Mouse (Mus musculus) cerebellum, adult 9-11 months (tissue): ENCODE data around the gene Coro1c.

ENCODE experiments used
- DNase-seq: peaks from one replicate; pipeline ENCODE4 v3.0.0; 2022

Coro1c gene

GRCm38 (mm10) chr5:113854494-113854893 is 54.1 kb downstream of the Coro1c start:
- DNase-seq: peak; percentile 85

DNA sequence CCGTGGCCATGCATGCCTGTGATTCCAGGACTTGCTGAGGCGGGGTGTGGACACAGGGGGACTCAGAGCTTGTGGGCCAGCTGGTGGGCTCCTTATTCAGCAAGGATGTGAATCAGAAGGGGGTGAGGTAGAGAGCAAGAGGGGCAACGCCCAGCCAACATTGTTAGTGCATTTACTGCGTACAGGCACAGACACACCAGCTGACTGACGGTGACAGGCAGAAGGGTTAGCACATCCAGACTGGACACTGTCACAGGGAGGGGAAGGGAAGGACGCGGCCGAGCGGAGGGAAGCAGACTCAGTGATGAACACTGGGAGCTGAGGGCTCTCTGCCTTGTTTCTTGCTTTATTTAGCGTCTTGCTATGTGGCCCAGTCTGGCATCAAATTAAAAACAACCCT is 55.0 kb downstream of the Coro1c start:
- no peak for DNase-seq

DNA sequence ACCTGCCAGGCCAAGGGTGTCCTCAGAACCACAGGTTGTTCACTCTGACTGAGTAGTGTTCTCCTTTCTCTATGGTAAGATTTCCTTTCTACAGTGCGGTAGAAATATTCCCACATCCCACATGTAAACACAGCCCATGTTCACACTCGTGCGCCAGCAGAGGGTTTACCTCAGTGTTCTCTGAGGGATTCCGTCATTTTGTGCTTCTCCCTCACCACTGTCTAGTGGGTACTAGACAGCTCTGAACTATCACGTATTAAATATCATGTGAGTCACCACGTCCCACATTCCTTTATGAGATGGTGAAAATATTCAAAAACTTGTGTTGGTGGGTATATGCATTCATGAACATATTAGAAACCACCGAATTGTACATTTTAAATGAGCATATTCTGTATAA is 56.1 kb downstream of the Coro1c start:
- DNase-seq: no peak

GRCm38 (mm10) chr5:113850680-113851230 is 57.8 kb downstream of the Coro1c start:
- no peak for DNase-seq

GRCm38 (mm10) chr5:113847636-113848035 is 60.9 kb downstream of the Coro1c start:
- no peak for DNase-seq

- DNase-seq: no peak
These were observed 61.9 kb downstream of the Coro1c start for GRCm38 (mm10) chr5:113846656-113847055.

GRCm38 (mm10) chr5:113845627-113846026 is 62.9 kb downstream of the Coro1c start:
- no peak for DNase-seq

DNA sequence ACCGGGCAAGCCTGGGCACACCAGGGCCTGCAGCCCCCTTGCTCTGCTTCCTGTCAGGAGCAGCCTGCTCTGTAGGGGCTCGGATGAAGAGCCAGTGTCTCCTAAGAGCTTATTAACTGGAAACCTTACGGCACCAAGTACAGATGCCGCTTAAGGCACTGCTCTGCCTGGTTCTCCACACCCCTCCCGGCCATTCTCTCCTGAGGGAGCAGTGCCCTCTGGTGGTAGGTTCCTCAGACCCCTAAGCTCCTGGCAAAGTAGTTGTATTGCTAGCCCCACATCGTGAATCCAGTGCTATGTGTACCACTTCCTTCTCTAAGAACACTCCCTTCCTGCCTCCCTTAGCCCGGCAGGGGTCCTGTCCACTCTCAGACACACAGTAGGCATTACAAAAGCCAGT is 63.8 kb downstream of the Coro1c start:
- DNase-seq: no peak

DNA sequence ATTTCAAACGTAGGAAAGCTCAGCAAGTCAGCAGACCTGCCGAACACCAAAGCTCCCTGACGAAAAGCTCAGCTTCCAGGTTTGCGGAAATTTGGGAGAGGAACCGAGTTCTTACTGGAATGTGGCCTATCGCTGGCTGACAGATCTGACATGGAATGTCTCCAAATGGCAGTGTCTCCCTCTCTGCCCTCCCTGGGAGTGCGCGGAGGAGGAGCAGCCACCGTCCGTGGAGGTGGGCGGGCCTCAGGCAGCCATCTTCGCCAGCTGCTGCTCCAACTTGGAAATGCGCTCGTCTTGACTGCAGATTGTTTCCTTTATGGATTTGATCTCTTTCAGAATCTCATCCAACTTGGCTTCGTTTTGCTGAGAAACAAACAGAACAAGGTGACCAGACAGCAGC is 64.5 kb downstream of the Coro1c start:
- DNase-seq: no peak

- no peak for DNase-seq
These were observed 65.7 kb downstream of the Coro1c start for GRCm38 (mm10) chr5:113842906-113843305.

GRCm38 (mm10) chr5:113842244-113842643 is 66.3 kb downstream of the Coro1c start:
- DNase-seq: no peak

DNA sequence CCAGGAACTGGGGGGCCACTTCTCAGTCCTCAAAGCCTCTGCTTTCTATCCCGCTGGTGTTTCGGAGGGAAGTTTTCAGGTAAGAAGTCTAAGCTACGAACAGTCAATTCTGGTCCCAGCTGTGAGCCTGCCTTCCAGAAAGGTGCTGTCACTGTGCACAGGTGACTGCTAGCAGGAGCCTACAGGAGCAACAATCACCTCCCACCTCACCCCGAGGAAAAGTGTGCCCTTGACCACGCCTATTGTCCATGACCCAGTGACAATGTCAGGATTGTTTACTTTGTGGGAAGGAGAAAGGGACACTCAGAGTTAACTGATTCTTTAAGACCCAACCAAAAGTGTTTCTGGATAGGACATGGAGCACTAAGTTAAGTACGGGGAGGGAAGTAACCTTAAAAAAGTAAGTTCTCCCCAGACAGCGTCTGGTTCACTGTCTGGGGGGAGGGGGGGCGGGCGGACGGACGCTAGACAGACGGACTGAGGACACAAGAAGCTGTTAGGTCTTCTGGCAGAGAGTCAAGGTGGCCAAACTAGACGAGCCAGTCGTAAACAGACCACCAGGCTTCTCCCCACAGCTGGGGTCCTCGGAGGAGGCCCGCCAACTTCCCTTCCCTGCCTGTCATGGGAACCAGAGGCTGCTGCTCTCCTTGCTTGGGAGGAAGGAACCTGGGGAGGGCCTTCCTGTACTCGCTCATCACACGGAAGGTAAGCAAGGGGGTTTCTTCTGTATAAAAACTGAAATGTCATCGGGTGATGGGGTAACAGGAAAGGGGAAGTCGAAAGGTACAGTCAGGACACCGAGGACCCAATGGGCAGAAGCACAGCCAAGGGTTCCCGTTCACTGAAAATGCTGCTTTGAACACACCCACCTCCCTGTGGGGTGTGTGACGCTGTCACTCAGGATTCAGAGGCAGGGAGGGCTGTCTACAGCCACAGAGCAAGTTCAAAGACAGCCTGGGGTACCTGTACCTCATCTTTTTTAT is 67.0 kb downstream of the Coro1c start:
- no peak for DNase-seq

GRCm38 (mm10) chr5:113840443-113840842 is 68.1 kb downstream of the Coro1c start:
- DNase-seq: no peak

GRCm38 (mm10) chr5:113836961-113837360 is 71.6 kb downstream of the Coro1c start:
- no peak for DNase-seq

GRCm38 (mm10) chr5:113833316-113833947 is 75.1 kb downstream of the Coro1c start:
- no peak for DNase-seq

DNA sequence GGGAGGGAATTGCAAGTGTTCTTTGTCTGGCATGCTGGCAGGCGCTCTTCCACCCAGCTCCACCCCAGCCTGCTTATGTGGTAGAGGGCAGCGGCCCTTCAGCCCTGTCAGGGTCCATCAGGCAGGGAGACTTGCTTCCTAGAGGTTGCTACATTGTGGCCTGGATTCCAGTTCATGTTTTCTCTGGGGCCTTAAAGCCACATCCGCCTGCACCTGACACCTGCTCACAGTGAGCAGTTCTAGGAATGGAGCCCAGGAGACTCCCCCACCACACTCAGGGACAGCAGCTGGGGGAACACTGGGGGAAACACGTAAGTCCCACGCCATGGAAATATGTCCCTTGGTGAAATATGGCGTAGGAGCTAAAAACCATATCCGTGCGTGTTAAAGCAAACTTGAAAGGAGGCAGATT is 76.1 kb downstream of the Coro1c start, which contains the start of gene Selplg:
Gene Selplg, minus strand, starts transcription at position 155 of the 412 bp plus-strand sequence.
- no peak for DNase-seq

DNA sequence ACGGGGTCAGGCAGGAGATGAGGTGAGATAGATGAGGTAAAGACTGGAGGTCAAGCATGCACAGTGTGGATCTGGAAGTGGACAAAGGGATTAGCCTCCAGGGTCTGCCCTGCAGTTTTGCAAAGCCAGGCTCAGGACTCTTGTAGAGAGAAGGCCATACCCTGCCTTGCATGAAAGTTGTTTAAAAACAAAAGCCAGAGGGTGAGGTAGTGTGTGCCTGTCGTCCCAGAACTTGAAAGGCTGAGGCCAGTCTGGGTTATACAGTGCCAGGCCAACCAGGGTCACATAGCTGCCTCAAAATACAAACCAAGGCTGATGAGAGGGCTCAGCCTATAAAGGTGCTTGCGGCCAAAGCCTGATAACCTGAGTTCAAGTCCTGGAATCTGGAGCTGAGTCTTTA is 76.8 kb downstream of the Coro1c start:
- no peak for DNase-seq

DNA sequence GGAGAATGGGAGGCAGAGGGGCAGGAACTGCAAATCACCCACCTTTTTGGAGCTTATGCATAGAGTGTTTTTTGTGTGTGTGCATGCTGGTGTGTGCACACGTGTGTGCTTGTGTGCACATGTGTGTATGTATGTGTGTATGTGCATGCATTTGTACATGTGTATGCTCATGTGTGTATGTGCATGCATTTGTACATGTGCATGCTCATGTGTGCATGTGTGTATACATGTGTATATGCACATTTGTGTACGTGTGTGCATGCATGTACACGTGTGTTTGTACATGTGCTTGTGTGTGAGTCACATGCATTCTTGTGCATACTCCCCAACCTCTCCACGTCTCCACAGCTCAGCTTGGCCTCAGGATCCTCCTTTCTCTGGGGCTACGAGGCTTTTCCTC is 77.8 kb downstream of the Coro1c start:
- DNase-seq: no peak

DNA sequence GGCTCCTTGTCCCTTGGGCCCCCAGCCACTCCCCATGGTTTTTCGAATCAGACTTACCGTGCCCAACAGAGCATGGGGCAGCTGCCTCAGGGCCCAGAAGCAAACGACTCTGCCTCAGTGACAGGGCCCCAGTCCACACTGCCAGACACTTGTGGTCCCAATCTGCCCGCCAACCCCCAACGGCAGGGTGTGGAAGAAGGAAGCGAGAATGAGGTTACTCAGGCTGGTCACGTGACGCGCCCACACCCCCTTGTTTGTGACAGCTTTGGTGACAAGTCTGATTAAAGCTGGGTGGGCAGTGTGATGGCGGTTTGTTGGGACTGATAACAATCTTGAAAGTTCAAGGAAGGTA is 78.3 kb downstream of the Coro1c start:
- DNase-seq: no peak

- DNase-seq: no peak
These were observed 78.8 kb downstream of the Coro1c start for GRCm38 (mm10) chr5:113829566-113830291.

GRCm38 (mm10) chr5:113828481-113828880 is 80.1 kb downstream of the Coro1c start:
- DNase-seq: no peak

DNA sequence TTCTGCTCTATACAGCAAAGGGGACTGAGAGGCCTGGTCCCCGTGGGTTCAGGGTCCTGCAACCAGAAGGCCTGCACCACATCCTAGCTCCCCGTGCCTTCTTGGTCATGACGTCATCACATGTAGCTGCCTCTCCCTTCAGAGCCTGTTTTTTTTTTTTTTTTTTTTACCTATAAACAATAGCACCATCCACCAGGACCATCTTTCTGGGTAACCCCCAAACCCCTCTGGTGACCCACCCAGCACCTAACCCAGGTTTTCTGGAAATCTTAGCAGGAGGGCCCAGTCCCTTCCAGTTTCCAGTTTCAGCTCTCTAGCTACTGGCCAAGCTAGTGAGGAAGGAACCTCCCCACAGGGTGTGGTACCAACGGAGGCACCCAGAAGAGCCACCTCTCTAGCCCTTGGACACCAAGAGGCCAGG is 80.6 kb downstream of the Coro1c start:
- DNase-seq: no peak

DNA sequence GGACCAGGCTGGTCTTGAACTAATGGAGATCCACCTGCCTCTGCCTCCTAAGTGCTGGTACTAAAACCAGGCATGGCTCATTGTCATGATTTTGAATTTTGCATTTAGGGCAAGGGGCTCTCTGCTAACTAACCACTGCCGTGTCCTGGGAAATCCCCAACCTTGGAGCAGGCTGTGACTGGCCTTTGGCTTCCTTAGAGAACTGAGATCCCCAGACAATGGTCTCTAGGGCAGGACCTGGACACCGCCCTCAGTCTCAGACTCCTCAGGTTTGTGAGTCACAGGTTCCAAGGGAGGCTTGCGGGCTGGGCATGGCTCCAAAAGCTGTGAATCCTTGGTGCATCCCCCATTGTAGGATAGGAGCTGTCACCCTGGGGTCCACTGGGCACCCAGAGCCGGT is 81.9 kb downstream of the Coro1c start:
- no peak for DNase-seq
